Comparison of ENCODE assay signal across 29 mouse cellular contexts in genomic region chr19:22582120-22582745, GRCm38 (mm10).
"Had no signal": no experiment of that assay in that cellular context is flagged by ENCODE, and none has a peak within 500 bp of the region (broad histone marks: within the 10 kb centered on the region; RNA-seq: fewer than 3 reads in every experiment).

No protein-coding gene starts in this region.

- H3K4me1 ChIP-seq: heart, embryonic 13.5 days; heart, embryonic 15.5 days; hindbrain, embryonic 10.5 days; hindbrain, embryonic 12.5 days; intestine, embryonic 15.5 days; limb, embryonic 10.5 days; limb, embryonic 12.5 days; liver, embryonic 12.5 days had no signal

- H3K9ac ChIP-seq: heart, embryonic 13.5 days; heart, embryonic 15.5 days; hindbrain, embryonic 12.5 days; hindbrain, embryonic 14.5 days; intestine, embryonic 15.5 days; limb, embryonic 12.5 days; liver, embryonic 12.5 days; liver, embryonic 14.5 days had no signal

- H3K36me3 ChIP-seq: heart, embryonic 13.5 days; heart, embryonic 15.5 days; hindbrain, embryonic 10.5 days; hindbrain, embryonic 12.5 days; intestine, embryonic 15.5 days; limb, embryonic 10.5 days; limb, embryonic 12.5 days; liver, embryonic 12.5 days had no signal

- H3K4me2 ChIP-seq: heart, embryonic 11.5 days; heart, embryonic 13.5 days; heart, embryonic 15.5 days; hindbrain, embryonic 12.5 days; hindbrain, embryonic 14.5 days; intestine, embryonic 15.5 days; limb, embryonic 12.5 days; liver, embryonic 12.5 days had no signal

- H3K9me3 ChIP-seq: heart, embryonic 13.5 days; heart, embryonic 15.5 days; hindbrain, embryonic 12.5 days; intestine, embryonic 15.5 days; limb, embryonic 10.5 days; limb, embryonic 12.5 days; liver, embryonic 12.5 days had no signal

- H3K4me3 ChIP-seq: gastrocnemius, adult 2 months; heart, adult 2 months; heart, embryonic 13.5 days; heart, embryonic 15.5 days; hindbrain, embryonic 10.5 days; hindbrain, embryonic 12.5 days; intestine, embryonic 15.5 days; layer of hippocampus, adult 2 months; left cerebral cortex, adult 2 months; limb, embryonic 10.5 days; limb, embryonic 12.5 days; liver, embryonic 12.5 days had no signal

- ATAC-seq: hindbrain, embryonic 16.5 days; inflammation-experienced regulatory T-cells, adult 6 months; intestine, embryonic 15.5 days; intestine, postnatal 0 days; liver, embryonic 12.5 days had no signal

- H3K27me3 ChIP-seq: heart, embryonic 13.5 days; heart, embryonic 15.5 days; hindbrain, embryonic 12.5 days; intestine, embryonic 15.5 days; limb, embryonic 12.5 days; liver, embryonic 12.5 days had no signal

- DNase-seq: gastrocnemius, adult 2 months; gastrocnemius, postnatal 10 days; gastrocnemius, postnatal 25 days; heart, adult 11 months; heart, adult 2 months; heart, postnatal 14 days; heart, postnatal 36 days; kidney, adult 18-20 months; kidney, adult 8-10 months; kidney, postnatal 10 days; kidney, postnatal 25 days; kidney, postnatal 4 days; liver had no signal

- H3K27ac ChIP-seq: gastrocnemius, adult 2 months; heart, adult 2 months; heart, embryonic 13.5 days; heart, embryonic 15.5 days; hindbrain, embryonic 10.5 days; hindbrain, embryonic 12.5 days; hindbrain, embryonic 14.5 days; intestine, embryonic 15.5 days; layer of hippocampus, adult 2 months; left cerebral cortex, adult 2 months; limb, embryonic 10.5 days; limb, embryonic 12.5 days; liver, embryonic 12.5 days; liver, embryonic 14.5 days had no signal
